Mouse (Mus musculus) stomach, postnatal 0 days (tissue): ENCODE measurements around the gene Ccl24. TPM values are rescaled to one million over a fixed set of nuclear protein-coding genes. Genes with fewer than 3 reads are reported as not detected.
A peak's percentile ranks its signal among the peaks of the same experiment; 100 is the strongest.

Source experiments
- ATAC-seq: fragments of 200-750 bp; cut with Nextera tagmentation; 2 replicates; pipeline ENCODE4 v1.8.0; 2017; ENCODE audit not compliant: low FRiP score, low TSS enrichment
- DNase-seq: peaks from one replicate; pipeline ENCODE4 v3.0.0-alpha.2; 2016; ENCODE audit warnings: low spot score
- H3K27ac ChIP-seq: fragments of 300-500 bp; sonication (generic); replicated peaks from 2 replicates; pipeline ENCODE4 v1.5.1; 2014; ENCODE audit warnings: mild to moderate bottlenecking, control low read depth
- H3K27me3 ChIP-seq: fragments of 300-500 bp; sonication (generic); 2 replicates; pipeline ENCODE4 v1.6.1; 2014; ENCODE audit warnings: low read length; ENCODE audit not compliant: control insufficient read depth, insufficient read depth
- H3K36me3 ChIP-seq: fragments of 300-500 bp; sonication (generic); 2 replicates; pipeline ENCODE4 v1.6.1; 2014; ENCODE audit warnings: low read length, mixed read lengths; ENCODE audit not compliant: control insufficient read depth, insufficient read depth
- H3K4me1 ChIP-seq: fragments of 300-500 bp; sonication (generic); replicated peaks from 2 replicates; pipeline ENCODE4 v1.6.1; 2014; ENCODE audit warnings: antibody characterized with exemption; ENCODE audit not compliant: control insufficient read depth, insufficient read depth
- H3K4me2 ChIP-seq: fragments of 300-500 bp; sonication (generic); replicated peaks from 2 replicates; pipeline ENCODE4 v1.6.1; 2014; ENCODE audit warnings: low read depth, mild to moderate bottlenecking, control low read depth, moderate library complexity
- H3K4me3 ChIP-seq: fragments of 300-500 bp; sonication (generic); 2 replicates; pipeline ENCODE4 v1.5.1; 2014; ENCODE audit warnings: low read depth, low read length, control low read depth
- H3K9ac ChIP-seq: fragments of 300-500 bp; sonication (generic); 2 replicates; pipeline ENCODE4 v1.6.1; 2014; ENCODE audit warnings: mild to moderate bottlenecking, low read length, control low read depth, mixed read lengths
- H3K9me3 ChIP-seq: fragments of 300-500 bp; sonication (generic); 2 replicates; pipeline ENCODE4 v1.6.1; 2016; ENCODE audit warnings: low read length; ENCODE audit not compliant: control insufficient read depth
- CTCF ChIP-seq: IDR thresholded peaks from 2 replicates; pipeline ENCODE4 v1.5.1; 2016; ENCODE audit warnings: antibody characterized with exemption, low read depth, mild to moderate bottlenecking, moderate library complexity
- EP300 ChIP-seq: optimal IDR thresholded peaks from 2 replicates; pipeline ENCODE3; 2016; ENCODE audit warnings: antibody characterized with exemption
- WGBS: fragments of 180-500 bp; shearing (Covaris S2); extraction: QIAGEN DNeasy Blood & Tissue Kit; methylation state at CpG from one replicate; pipeline ENCODE4 v1.1.7; 2014; 5-methylcytosine and 5-hydroxymethylcytosine counted together
- polyA plus RNA-seq: library from polyadenylated mRNA; unstranded; fragments of >200 nt; fragmentation: Nextera tagmentation; extraction: Ambion mirVana; gene quantifications from 2 replicates; pipeline ENCODE4 v1.2.1, GENCODE M21; 2015

The Ccl24 gene
- polyA plus RNA-seq, 1 experiment from 2014 or later = 1.7 TPM

DNA sequence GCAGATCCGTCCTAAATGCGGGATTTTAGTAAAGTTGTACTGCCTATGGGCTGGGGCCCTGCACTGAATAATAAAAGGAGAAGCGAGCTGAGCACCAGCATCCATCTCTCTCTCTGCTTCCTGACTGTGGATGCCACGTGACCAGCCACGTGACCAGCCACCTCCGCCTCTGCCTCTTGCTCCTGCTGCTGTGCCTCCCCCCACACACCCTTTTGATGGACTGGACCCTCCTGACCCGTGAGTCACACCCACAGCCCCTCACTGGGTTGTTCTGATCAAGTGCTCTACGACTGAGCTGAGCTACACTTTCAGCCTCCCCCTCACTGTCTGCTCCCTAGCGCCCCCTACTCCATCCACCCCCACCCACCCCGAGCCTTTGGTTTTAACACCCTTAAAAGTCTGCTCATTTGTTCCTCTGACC lies 35.0 kb downstream of the Ccl24 start:
- no peaks in the 10 kb centered on the region for H3K36me3 ChIP-seq
- no peaks in the 10 kb centered on the region for H3K9me3 ChIP-seq
- H3K4me1 ChIP-seq = no peaks in the 10 kb centered on the region
- H3K4me3 ChIP-seq = no peak overlapping the region
- no peak for ATAC-seq
- H3K27me3 ChIP-seq = no peaks in the 10 kb centered on the region
- DNase-seq = no peak
- WGBS = 69% methylated on average over 10 of the region's 10 CpGs
- H3K9ac ChIP-seq = no peak overlapping the region
- H3K4me2 ChIP-seq = no peak overlapping the region
- H3K27ac ChIP-seq = no peak overlapping the region
- TF ChIP-seq CTCF (no peak), EP300 (no peak)

DNA sequence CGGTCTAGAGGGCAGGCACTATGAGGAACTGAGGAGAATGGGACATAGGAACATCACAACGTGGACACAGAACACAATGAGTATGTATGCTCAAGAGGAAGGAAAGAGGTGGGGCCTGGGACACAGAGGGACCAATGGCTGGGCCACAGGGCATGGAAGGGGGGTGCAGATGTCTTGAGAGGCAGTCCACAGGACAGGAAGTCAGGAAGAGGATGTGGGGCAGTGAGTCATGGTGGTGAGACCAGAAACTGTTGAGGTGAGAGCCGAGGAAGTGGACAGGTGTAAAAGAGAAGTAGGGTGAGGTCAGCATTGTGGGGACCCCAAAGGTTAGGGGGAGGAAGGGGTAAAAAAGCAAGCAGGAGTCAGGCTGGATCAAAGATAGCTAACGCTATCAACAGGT lies 35.5 kb downstream of the Ccl24 start:
- Histone ChIP-seq H3K36me3 (no peaks in the 10 kb centered on the region), H3K9ac (no peak overlapping the region), H3K27ac (no peak overlapping the region), H3K4me3 (no peak overlapping the region), H3K27me3 (no peaks in the 10 kb centered on the region), H3K9me3 (no peaks in the 10 kb centered on the region), H3K4me2 (no peak overlapping the region), H3K4me1 (no peaks in the 10 kb centered on the region)
- 69% methylated on average over 4 of the region's 4 CpGs for WGBS
- ATAC-seq (peak; percentile 47; the same call in 1 of the 2 replicates), DNase-seq (no peak)
- TF ChIP-seq CTCF (no peak), EP300 (no peak)

DNA sequence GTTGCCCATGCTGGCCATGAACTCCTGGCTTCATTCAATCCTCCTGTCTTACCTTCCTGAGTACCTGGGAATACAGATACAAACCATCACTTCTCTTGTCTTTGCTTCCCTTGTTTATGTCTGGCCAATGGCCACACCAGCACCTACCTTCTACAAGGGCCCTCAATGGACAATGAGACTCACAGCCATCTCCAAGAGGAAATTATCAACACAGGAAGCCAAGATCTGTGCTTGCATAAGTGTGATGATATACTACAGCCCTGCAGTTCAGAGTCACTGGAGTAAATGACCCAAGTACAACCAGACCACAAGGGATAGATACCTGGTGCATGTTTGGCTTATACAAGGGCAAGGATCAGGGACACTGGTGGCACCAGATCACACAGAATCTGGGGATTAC lies 37.0 kb downstream of the Ccl24 start:
- H3K4me2 ChIP-seq = no peak overlapping the region
- no peak overlapping the region for H3K4me3 ChIP-seq
- H3K27me3 ChIP-seq = no peaks in the 10 kb centered on the region
- H3K4me1 ChIP-seq = no peaks in the 10 kb centered on the region
- DNase-seq (no peak), ATAC-seq (no peak)
- no peak overlapping the region for H3K9ac ChIP-seq
- H3K9me3 ChIP-seq = no peaks in the 10 kb centered on the region
- H3K36me3 ChIP-seq = no peaks in the 10 kb centered on the region
- no peak overlapping the region for H3K27ac ChIP-seq
- TF ChIP-seq EP300 (no peak), CTCF (no peak)

DNA sequence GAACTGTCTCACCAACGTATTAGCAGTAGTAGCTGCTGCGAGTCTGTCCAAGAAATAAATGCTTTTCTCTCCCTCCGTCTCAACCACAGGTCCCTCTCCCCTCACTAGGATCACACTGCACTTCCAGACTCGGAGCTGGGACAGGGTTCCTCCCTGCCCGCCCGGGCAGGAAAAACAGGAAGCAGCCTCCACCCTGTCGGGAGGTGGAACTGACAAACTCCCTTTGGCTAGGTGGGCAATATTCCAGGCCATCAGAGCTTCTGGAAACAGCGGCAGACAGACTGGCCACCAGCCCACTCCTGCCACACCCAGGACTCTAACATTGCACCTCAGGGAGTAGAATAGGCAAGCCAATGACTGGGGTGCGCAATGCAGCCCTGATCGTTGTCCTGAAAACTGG lies 39.4 kb downstream of the Ccl24 start:
- Histone ChIP-seq H3K4me1 (no peaks in the 10 kb centered on the region), H3K27me3 (no peaks in the 10 kb centered on the region), H3K9me3 (no peaks in the 10 kb centered on the region), H3K4me3 (no peak overlapping the region), H3K36me3 (no peaks in the 10 kb centered on the region), H3K27ac (0 out of 2 replicates have a peak overlapping the region, but pooled peaks have one; percentile 1), H3K9ac (no peak overlapping the region), H3K4me2 (0 out of 2 replicates have a peak overlapping the region, but pooled peaks have one; percentile 17)
- WGBS = 37% methylated on average over 10 of the region's 10 CpGs
- ATAC-seq (no peak; the same call in 1 of the 2 replicates), DNase-seq (peak; percentile 18)
- TF ChIP-seq EP300 = no peak
- no peak for TF ChIP-seq CTCF

DNA sequence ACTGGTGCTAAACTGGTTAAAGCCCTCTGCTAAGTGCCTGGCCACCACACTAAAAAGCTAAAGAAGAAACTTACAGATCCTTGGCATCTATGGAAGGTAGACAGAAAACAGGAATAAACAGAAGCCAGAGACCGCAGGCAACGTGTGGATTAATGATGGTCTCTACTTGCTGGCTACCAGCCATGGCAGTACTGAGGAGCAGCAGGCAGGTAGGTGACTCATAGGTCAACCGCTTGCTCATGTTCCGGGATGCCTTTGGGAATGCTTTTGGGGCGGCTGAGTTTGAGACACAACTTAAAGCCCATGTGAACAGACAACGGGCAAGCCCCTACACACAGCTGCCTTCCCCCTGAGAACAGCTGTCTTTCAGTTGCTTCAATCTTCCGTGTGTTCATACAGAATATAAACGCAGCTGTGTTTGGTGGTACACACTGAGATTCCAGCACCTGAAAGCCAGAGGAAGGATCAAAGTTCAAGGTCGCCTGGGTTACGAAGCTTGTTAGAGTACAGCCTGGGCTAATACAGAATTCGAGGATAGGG lies 41.5 kb downstream of the Ccl24 start:
- no peak overlapping the region for H3K27ac ChIP-seq
- peak; percentile 26 for DNase-seq
- H3K4me1 ChIP-seq = no peaks in the 10 kb centered on the region
- H3K4me3 ChIP-seq = no peak overlapping the region
- 44% methylated on average over 11 of the region's 11 CpGs for WGBS
- TF ChIP-seq CTCF (no peak), EP300 (no peak)
- no peaks in the 10 kb centered on the region for H3K27me3 ChIP-seq
- no peak overlapping the region for H3K9ac ChIP-seq
- H3K4me2 ChIP-seq = no peak overlapping the region
- H3K36me3 ChIP-seq = no peaks in the 10 kb centered on the region
- H3K9me3 ChIP-seq = no peaks in the 10 kb centered on the region
- ATAC-seq = peak; percentile 56; the same call in 1 of the 2 replicates

DNA sequence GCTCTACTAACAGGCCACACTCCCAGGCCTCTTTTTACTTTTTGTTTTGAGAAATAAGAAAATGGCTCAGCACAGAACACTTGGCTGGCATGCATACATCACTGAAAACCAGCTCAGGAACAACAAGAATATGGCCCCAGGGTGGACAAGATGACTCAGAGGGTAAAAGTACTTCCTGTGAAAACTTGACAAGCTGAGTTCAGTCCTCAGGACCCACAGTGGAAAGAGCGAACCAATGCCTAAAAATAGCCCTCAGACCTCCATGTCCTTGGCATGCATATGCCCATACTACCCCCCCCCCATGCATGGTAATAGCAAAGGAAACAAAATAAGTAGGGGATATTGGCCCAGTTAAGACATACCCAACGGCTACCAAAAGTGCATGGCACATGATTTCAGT lies 42.9 kb downstream of the Ccl24 start:
- Histone ChIP-seq H3K9ac (no peak overlapping the region), H3K36me3 (no peaks in the 10 kb centered on the region), H3K27ac (no peak overlapping the region), H3K4me1 (no peaks in the 10 kb centered on the region), H3K4me2 (no peak overlapping the region), H3K4me3 (no peak overlapping the region), H3K27me3 (no peaks in the 10 kb centered on the region), H3K9me3 (no peaks in the 10 kb centered on the region)
- no peak for TF ChIP-seq CTCF
- no peak for TF ChIP-seq EP300
- ATAC-seq = no peak
- DNase-seq = no peak
- WGBS = 74% methylated on average over 2 of the region's 2 CpGs
